In the genomic region with DNA sequence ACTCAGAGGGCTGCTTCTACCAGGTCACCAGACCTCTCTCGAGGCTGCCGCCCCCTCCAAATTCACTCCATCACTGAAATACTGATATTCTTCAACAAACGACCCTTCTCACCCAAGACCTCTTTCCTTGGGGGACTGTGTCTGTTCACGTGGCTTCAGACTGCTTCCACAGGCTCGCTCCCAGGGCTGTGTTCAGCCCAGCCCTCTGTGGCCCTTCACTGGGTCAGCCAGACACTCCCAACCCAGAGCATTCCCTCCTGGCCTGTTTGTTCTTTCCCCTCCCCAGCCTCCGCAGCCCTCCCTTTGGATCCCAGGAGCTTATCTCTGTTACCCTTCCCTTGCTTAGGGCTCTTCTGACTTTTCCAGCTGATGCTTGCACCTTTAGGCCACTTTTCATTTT, we compare ENCODE assay signal across 9 mouse cellular contexts. TPM values are rescaled to one million over a fixed set of nuclear protein-coding genes. Genes with fewer than 3 reads are reported as not detected.
A peak's percentile ranks its signal among the peaks of the same experiment; 100 is the strongest.
DNase-seq lines count a peak whose midpoint lies in the region; ATAC-seq lines count a peak whose summit lies in the region.
"Had no signal": no experiment of that assay in that cellular context is flagged by ENCODE, and none has a peak within 500 bp of the region (broad histone marks: within the 10 kb centered on the region; RNA-seq: fewer than 3 reads in every experiment).

No protein-coding gene starts in this region.

- no peak overlapping the region for H3K4me2 ChIP-seq in limb, embryonic 13.5 days (replicated peaks)
- H3K4me2 ChIP-seq in heart, embryonic 16.5 days (ENCODE audit: low read depth, low read length) = peak overlapping the region; percentile 71
- no peak overlapping the region for H3K4me2 ChIP-seq in midbrain, embryonic 11.5 days

- DNase-seq in adrenal gland, postnatal 10 days = peak; percentile 41
- DNase-seq in adrenal gland, adult 18-20 months (ENCODE audit: low spot score in 2 of 2) = no peak
- no peak for DNase-seq in limb, embryonic 10.5 days (ENCODE audit: low spot score)
- DNase-seq in skeletal muscle tissue, adult 2 months (ENCODE audit: low read depth, low spot score) = peak; percentile 62
- DNase-seq in embryo, embryonic 10 days (ENCODE audit: low spot score) = no peak
- no peak for DNase-seq in midbrain, embryonic 11.5 days (ENCODE audit: low spot score, missing footprints)

- no peak overlapping the region for H3K4me3 ChIP-seq in limb, embryonic 13.5 days
- no peak overlapping the region for H3K4me3 ChIP-seq in limb, embryonic 10.5 days
- H3K4me3 ChIP-seq in heart, embryonic 16.5 days (ENCODE audit: low read length) = peak overlapping the region; percentile 4; the same call in 1 of the 2 replicates
- no peak overlapping the region for H3K4me3 ChIP-seq in midbrain, embryonic 11.5 days (ENCODE audit: low read depth, low read length)

- peaks cover 19% of the 10 kb centered on the region for H3K4me1 ChIP-seq in limb, embryonic 13.5 days
- peaks cover 24% of the 10 kb centered on the region for H3K4me1 ChIP-seq in limb, embryonic 10.5 days
- peaks cover 59% of the 10 kb centered on the region for H3K4me1 ChIP-seq in heart, embryonic 16.5 days (ENCODE audit: control insufficient read depth, insufficient read depth, low read length)
- peaks cover 2% of the 10 kb centered on the region; the same call in 1 of the 2 replicates for H3K4me1 ChIP-seq in midbrain, embryonic 11.5 days (ENCODE audit: control insufficient read depth, insufficient read depth, low read length)

- H3K9me3 ChIP-seq in limb, embryonic 13.5 days = no peaks in the 10 kb centered on the region
- H3K9me3 ChIP-seq in limb, embryonic 10.5 days (replicated peaks) = no peaks in the 10 kb centered on the region
- no peaks in the 10 kb centered on the region for H3K9me3 ChIP-seq in heart, embryonic 16.5 days (replicated peaks; ENCODE audit: control insufficient read depth, low read length)
- H3K9me3 ChIP-seq in midbrain, embryonic 11.5 days (ENCODE audit: control insufficient read depth, low read length) = no peaks in the 10 kb centered on the region

- ATAC-seq in limb, embryonic 13.5 days (ENCODE audit: low FRiP score, low read depth) = no peak
- ATAC-seq in heart, embryonic 16.5 days (replicated peaks; ENCODE audit: extremely low read depth, insufficient read depth, low FRiP score) = no peak
- no peak for ATAC-seq in midbrain, embryonic 11.5 days (ENCODE audit: low FRiP score)

- H3K36me3 ChIP-seq in limb, embryonic 13.5 days = no peaks in the 10 kb centered on the region
- H3K36me3 ChIP-seq in limb, embryonic 10.5 days = peaks cover 5% of the 10 kb centered on the region; the same call in 1 of the 2 replicates
- H3K36me3 ChIP-seq in heart, embryonic 16.5 days (ENCODE audit: control insufficient read depth, insufficient read depth) = no peaks in the 10 kb centered on the region
- no peaks in the 10 kb centered on the region for H3K36me3 ChIP-seq in midbrain, embryonic 11.5 days (ENCODE audit: control insufficient read depth, insufficient read depth, low read length)

- H3K27me3 ChIP-seq in limb, embryonic 13.5 days = no peaks in the 10 kb centered on the region
- H3K27me3 ChIP-seq in limb, embryonic 10.5 days (ENCODE audit: low read depth, poor library complexity, severe bottlenecking) = no peaks in the 10 kb centered on the region
- H3K27me3 ChIP-seq in heart, embryonic 16.5 days (ENCODE audit: control insufficient read depth, insufficient read depth, low read length) = no peaks in the 10 kb centered on the region
- no peaks in the 10 kb centered on the region for H3K27me3 ChIP-seq in midbrain, embryonic 11.5 days (ENCODE audit: control insufficient read depth, insufficient read depth, low read length)

- H3K9ac ChIP-seq in limb, embryonic 13.5 days = 0 out of 2 replicates have a peak overlapping the region, but pooled peaks have one; percentile 2
- H3K9ac ChIP-seq in heart, embryonic 16.5 days (ENCODE audit: low read length) = peak overlapping the region; percentile 73
- H3K9ac ChIP-seq in midbrain, embryonic 11.5 days (ENCODE audit: low read length) = no peak overlapping the region

- 58% methylated on average over 6 of the region's 6 CpGs for WGBS in limb, embryonic 13.5 days
- WGBS in limb, embryonic 10.5 days = 69% methylated on average over 6 of the region's 6 CpGs
- 33% methylated on average over 6 of the region's 6 CpGs for WGBS in heart, embryonic 16.5 days
- WGBS in midbrain, embryonic 11.5 days = 77% methylated on average over 6 of the region's 6 CpGs

- no peak overlapping the region for H3K27ac ChIP-seq in limb, embryonic 13.5 days
- H3K27ac ChIP-seq in limb, embryonic 10.5 days = no peak overlapping the region
- H3K27ac ChIP-seq in heart, embryonic 16.5 days (ENCODE audit: low read length) = peak overlapping the region; percentile 100
- no peak overlapping the region for H3K27ac ChIP-seq in midbrain, embryonic 11.5 days (ENCODE audit: low read depth, low read length)

RNA-seq across cellular contexts. Expression of a gene that starts 14.3 kb away (rescaled TPM):
- 10 to 100 TPM; 14.3 to 16.3 TPM for total RNA-seq in adrenal gland, postnatal 10 days (2021)
- 10 to 100 TPM; 13.4 to 15.1 TPM for total RNA-seq in adrenal gland, adult 18-20 months (2021)
- 16.9 and 18.7 TPM in 2 replicates for polyA plus RNA-seq in limb, embryonic 13.5 days (2015; fragmentation: Nextera tagmentation; extraction: Ambion mirVana)
- 26.1 and 28.1 TPM in 2 replicates for polyA plus RNA-seq in limb, embryonic 10.5 days (2016; fragmentation: Nextera tagmentation; extraction: Ambion mirVana)
- 15.2 and 15.7 TPM in 2 replicates for polyA plus RNA-seq in heart, embryonic 16.5 days (2015; fragmentation: Nextera tagmentation; extraction: Ambion mirVana)
- polyA plus RNA-seq in midbrain, embryonic 11.5 days (2014; fragmentation: Nextera tagmentation; extraction: Ambion mirVana) = 22.2 and 26.3 TPM in 2 replicates

RNA-seq across cellular contexts. Expression of a gene that starts 24.7 kb away (rescaled TPM):
- 10 to 100 TPM; 29.1 to 32.5 TPM for total RNA-seq in adrenal gland, postnatal 10 days (2021)
- total RNA-seq in adrenal gland, adult 18-20 months (2021) = 10 to 100 TPM; 28.4 to 36.6 TPM
- 21.2 and 25.0 TPM in 2 replicates for polyA plus RNA-seq in limb, embryonic 13.5 days (2015; fragmentation: Nextera tagmentation; extraction: Ambion mirVana)
- 31.3 and 33.0 TPM in 2 replicates for polyA plus RNA-seq in limb, embryonic 10.5 days (2016; fragmentation: Nextera tagmentation; extraction: Ambion mirVana)
- polyA plus RNA-seq in heart, embryonic 16.5 days (2015; fragmentation: Nextera tagmentation; extraction: Ambion mirVana) = 45.8 and 48.9 TPM in 2 replicates
- 23.1 and 24.4 TPM in 2 replicates for polyA plus RNA-seq in midbrain, embryonic 11.5 days (2014; fragmentation: Nextera tagmentation; extraction: Ambion mirVana)

RNA-seq across cellular contexts. Expression of a gene that starts 40.6 kb away (rescaled TPM):
- under 1 TPM; 0.24 to 0.66 TPM for total RNA-seq in adrenal gland, postnatal 10 days (2021)
- under 1 TPM; 0.23 to 0.90 TPM for total RNA-seq in adrenal gland, adult 18-20 months (2021)
- 0.60 and 0.97 TPM in 2 replicates for polyA plus RNA-seq in limb, embryonic 13.5 days (2015; fragmentation: Nextera tagmentation; extraction: Ambion mirVana)
- polyA plus RNA-seq in limb, embryonic 10.5 days (2016; fragmentation: Nextera tagmentation; extraction: Ambion mirVana) = 0.58 and 0.71 TPM in 2 replicates
- polyA plus RNA-seq in heart, embryonic 16.5 days (2015; fragmentation: Nextera tagmentation; extraction: Ambion mirVana) = 1.0 and 5.6 TPM in 2 replicates
- 0.12 and 0.19 TPM in 2 replicates for polyA plus RNA-seq in midbrain, embryonic 11.5 days (2014; fragmentation: Nextera tagmentation; extraction: Ambion mirVana)
- total RNA-seq: left cerebral cortex, postnatal 14 days had no signal

RNA-seq across cellular contexts. Expression of a gene that starts 44.7 kb away (rescaled TPM):
- under 1 TPM; 0.18 to 0.30 TPM for total RNA-seq in adrenal gland, postnatal 10 days (2021)
- total RNA-seq in adrenal gland, adult 18-20 months (2021) = under 1 TPM; 0.06 to 0.13 TPM
- polyA plus RNA-seq in limb, embryonic 13.5 days (2015; fragmentation: Nextera tagmentation; extraction: Ambion mirVana) = 3.6 and 4.3 TPM in 2 replicates
- polyA plus RNA-seq in limb, embryonic 10.5 days (2016; fragmentation: Nextera tagmentation; extraction: Ambion mirVana) = 9.2 and 11.8 TPM in 2 replicates
- polyA plus RNA-seq in heart, embryonic 16.5 days (2015; fragmentation: Nextera tagmentation; extraction: Ambion mirVana) = 0.21 TPM in 1 of 2 replicates, not detected in the other
- polyA plus RNA-seq in midbrain, embryonic 11.5 days (2014; fragmentation: Nextera tagmentation; extraction: Ambion mirVana) = not detected in 2 replicates

RNA-seq across cellular contexts. Expression of a gene that starts 52.2 kb away (rescaled TPM):
- total RNA-seq in adrenal gland, postnatal 10 days (2021) = 10 to 100 TPM; 54.1 to 54.9 TPM
- 10 to 100 TPM; 44.6 to 45.4 TPM for total RNA-seq in adrenal gland, adult 18-20 months (2021)
- 87.0 and 92.3 TPM in 2 replicates for polyA plus RNA-seq in limb, embryonic 13.5 days (2015; fragmentation: Nextera tagmentation; extraction: Ambion mirVana)
- polyA plus RNA-seq in limb, embryonic 10.5 days (2016; fragmentation: Nextera tagmentation; extraction: Ambion mirVana) = 85.3 and 90.0 TPM in 2 replicates
- 48.7 and 60.5 TPM in 2 replicates for polyA plus RNA-seq in heart, embryonic 16.5 days (2015; fragmentation: Nextera tagmentation; extraction: Ambion mirVana)
- 91.4 and 92.8 TPM in 2 replicates for polyA plus RNA-seq in midbrain, embryonic 11.5 days (2014; fragmentation: Nextera tagmentation; extraction: Ambion mirVana)

Comparison
In these comparisons a context has a peak if more than half of its experiments do, and no peak if none do; other contexts are left out.
1. DNase-seq: peak in adrenal gland, postnatal 10 days (single experiment) and skeletal muscle tissue, adult 2 months (single experiment); none in adrenal gland, adult 18-20 months (0 of 2), limb, embryonic 10.5 days (single experiment), embryo, embryonic 10 days (single experiment) and midbrain, embryonic 11.5 days (single experiment).